Mouse (Mus musculus): ENCODE measurements around the gene Slc22a2. TPM values are rescaled to one million over a fixed set of nuclear protein-coding genes. Genes with fewer than 3 reads are reported as not detected.

The Slc22a2 gene
- polyA plus RNA-seq (2017; shearing (Covaris generic)) = 4.2 TPM

GRCm38 (mm10) chr17:12583991-12584390 is at the start of gene Slc22a2:
Slc22a2 (plus strand) TSS chr17:12584132.

DNA sequence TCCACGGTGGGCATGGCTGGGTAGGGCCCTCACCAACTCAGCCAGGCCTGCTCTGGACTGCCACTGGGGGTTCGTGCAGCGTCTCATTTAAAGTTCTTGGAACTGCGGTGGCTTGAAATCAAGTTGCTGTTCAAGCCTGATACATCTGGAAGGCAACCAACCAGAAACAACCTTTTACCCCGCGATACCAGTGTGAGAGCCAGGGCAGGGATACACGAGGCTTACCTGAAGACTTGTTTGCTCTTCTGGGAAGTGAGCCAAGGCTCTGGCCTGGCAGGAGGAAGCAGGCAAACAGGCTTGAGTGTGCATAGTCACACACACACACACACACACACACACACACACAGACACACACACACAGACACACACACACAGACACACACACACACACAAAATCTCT is 91.7 kb downstream of the Slc22a2 start, which contains the start of gene Slc22a1:
TSS of gene Slc22a1 (minus strand) at position 184 of the 400 bp plus-strand sequence.

Other genes with a start within 250 kb of the Slc22a2 start
- not detected for gene Plg, start 205.5 kb upstream of the Slc22a2 start, polyA plus RNA-seq (2017; shearing (Covaris generic))
- gene Slc22a3, start 76.4 kb upstream of the Slc22a2 start, polyA plus RNA-seq (2017; shearing (Covaris generic)) = not detected
- gene Slc22a1, start 91.7 kb downstream of the Slc22a2 start, polyA plus RNA-seq (2017; shearing (Covaris generic)) = 0.15 TPM
- 31.1 TPM for gene Igf2r, start 185.5 kb downstream of the Slc22a2 start, polyA plus RNA-seq (2017; shearing (Covaris generic))